Mouse (Mus musculus) Muller cell, postnatal 12 days (primary cell): ENCODE data around the gene Adpgk.

Experiments used
- DNase-seq: peaks from one replicate; pipeline ENCODE4 v3.0.0-alpha.2; 2015; ENCODE audit errors: inconsistent ontology term

The Adpgk gene

GRCm38 (mm10) chr9:59290957-59291687 lies at the start of gene Adpgk:
TSS of gene Adpgk (plus strand) at chr9:59291558.
- DNase-seq: peak; percentile 98

GRCm38 (mm10) chr9:59245181-59245580 lies 46.2 kb upstream of the Adpgk start:
- DNase-seq: peak; percentile 16

GRCm38 (mm10) chr9:59246456-59247029 lies 44.8 kb upstream of the Adpgk start:
- no peak for DNase-seq

- no peak for DNase-seq
Measured at GRCm38 (mm10) chr9:59249359-59249758, 42.0 kb upstream of the Adpgk start.

DNA sequence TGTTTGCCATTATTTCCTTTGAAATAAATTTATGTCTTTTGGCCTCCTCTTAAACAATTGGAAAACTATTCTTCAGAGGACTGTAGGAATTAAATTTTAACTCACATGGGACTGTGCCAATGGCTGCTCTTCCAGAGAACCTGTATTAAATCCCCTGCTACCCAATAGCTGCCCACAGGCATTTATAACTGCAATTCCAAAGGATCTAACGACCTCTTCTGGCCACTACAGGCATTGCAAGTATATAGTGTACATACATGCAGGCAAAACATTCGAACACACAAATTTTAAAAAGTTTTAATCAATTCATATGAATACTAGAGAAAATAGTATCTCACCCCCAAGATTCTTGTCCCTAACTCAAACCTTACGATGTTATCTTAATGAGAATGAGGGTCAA lies 41.1 kb upstream of the Adpgk start:
- DNase-seq: no peak

DNA sequence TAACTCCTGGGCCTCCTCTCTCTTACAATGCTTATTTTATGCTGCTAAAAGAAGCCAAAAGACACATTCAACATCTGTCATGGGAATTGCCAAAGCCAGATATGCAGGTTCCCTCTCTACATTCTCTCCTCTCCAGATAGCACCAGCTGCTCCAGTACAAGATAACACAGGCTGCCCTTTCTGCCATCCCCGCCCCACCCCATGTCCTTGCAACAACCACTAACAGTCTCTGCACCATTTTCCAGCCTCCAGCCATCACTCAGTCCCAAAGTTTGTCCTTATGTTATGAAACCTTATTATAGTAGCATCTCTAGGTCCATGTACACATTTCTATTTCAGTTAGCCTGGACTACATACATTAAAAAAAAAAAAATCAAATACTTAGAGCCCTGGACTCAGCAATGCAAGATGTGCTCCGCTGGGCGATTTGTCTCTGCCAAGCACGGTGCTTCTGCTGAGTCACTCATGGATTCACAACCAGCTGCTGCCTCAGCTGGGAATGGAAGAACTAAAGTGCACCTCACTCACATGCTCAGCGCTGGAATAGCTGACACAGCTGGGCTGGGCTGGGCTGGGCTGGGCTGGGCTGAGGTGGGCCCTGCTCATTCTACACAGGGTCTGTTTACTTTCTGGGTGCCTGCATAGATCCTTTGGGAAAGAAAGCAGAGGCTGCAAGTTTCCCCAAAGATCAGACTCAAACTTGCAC lies 36.5 kb upstream of the Adpgk start:
- no peak for DNase-seq

DNA sequence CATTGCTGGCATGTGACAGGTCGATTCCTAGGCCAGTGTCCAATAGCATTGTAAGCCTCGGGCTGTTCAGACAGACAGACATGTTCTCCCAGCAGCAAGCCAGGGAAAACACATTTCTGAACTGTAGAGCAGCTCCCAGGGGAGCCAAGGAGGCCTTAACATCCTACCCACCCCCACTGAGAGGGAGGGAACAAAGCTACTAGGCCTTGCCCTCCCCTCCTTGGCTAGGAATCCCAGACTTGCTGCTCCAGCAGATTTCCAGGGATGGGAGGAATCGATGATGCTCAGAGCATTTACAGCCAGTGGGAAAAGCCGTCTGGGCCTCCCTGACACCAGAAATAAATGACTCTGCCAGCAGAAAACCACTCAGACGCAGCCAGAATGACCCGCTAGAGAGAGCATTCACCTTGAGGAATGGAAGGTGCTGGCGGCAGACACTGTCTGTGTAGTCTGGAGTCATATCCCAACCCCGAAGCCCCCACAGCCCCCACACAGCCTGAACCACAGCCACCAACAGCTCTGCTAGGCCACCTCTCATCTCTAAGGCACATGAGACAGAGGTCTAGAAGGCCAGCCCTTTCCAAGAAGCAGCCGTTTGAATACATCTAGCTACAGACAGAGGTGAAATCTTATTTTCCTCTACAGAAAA lies 31.4 kb upstream of the Adpgk start:
- DNase-seq: no peak

GRCm38 (mm10) chr9:59266332-59266731 lies 25.0 kb upstream of the Adpgk start:
- no peak for DNase-seq

- DNase-seq: peak; percentile 69
Measured at GRCm38 (mm10) chr9:59269728-59270127, 21.6 kb upstream of the Adpgk start.

DNA sequence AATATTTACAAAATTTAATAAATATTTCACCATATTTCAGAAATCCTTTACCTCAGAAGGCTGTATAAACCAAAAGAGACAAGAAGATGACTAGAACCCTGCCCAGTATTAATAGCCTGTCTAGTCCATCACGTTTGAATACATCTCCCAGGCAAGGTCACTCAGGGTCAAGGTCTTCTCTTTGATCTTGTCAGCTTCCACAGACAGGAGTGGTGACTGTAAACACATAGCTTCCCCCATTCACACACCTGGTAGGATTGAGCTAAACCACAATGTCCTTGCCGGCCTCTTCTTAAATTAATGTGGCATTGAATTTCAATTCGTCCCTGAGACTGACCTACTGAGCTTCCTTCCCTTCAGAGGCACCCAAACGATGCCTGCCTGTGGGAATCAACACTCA lies 20.3 kb upstream of the Adpgk start:
- no peak for DNase-seq

GRCm38 (mm10) chr9:59271711-59272110 lies 19.6 kb upstream of the Adpgk start:
- no peak for DNase-seq

- DNase-seq: no peak
Measured at GRCm38 (mm10) chr9:59273199-59273598, 18.2 kb upstream of the Adpgk start.

- DNase-seq: no peak
Measured at GRCm38 (mm10) chr9:59274846-59275455, 16.4 kb upstream of the Adpgk start.

- DNase-seq: no peak
Measured at GRCm38 (mm10) chr9:59278199-59278598, 13.2 kb upstream of the Adpgk start.

GRCm38 (mm10) chr9:59278694-59279093 lies 12.7 kb upstream of the Adpgk start:
- no peak for DNase-seq

GRCm38 (mm10) chr9:59280888-59281287 lies 10.5 kb upstream of the Adpgk start:
- no peak for DNase-seq

GRCm38 (mm10) chr9:59281871-59282682 lies 9.3 kb upstream of the Adpgk start:
- DNase-seq: peak; percentile 71

DNA sequence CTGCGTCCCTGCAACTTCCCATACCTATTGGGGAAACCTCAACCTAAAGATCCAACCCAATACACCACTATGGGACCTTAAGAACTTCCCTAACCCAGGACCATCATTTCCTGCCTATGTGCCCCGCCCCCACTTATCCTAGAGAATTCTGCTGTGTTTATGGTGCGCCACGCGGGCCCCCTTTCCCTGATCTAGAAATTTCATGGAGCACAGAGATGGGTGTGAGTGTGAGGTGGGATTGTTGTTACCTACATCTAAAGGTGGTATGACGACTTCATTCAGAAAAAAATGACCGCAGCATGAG lies 8.7 kb upstream of the Adpgk start:
- no peak for DNase-seq

DNA sequence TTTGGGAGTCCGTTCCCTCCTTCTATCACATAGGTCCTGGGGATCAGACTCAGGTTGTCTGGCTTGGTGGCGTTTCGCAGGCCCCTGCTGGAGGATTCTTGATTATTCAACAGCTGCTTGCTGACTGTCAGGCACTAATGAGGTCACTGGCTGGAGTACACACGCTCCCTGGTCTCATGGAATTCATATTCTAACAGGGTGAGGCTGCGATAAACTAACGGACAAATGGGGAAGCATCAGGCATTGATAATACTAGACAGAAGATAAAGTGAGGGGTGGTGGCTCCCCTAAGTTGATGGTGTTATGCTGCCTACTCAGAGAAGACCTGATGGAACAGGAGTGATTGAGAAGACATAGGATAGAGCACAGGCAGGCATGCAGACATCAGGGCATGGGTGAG lies 5.7 kb upstream of the Adpgk start:
- no peak for DNase-seq

DNA sequence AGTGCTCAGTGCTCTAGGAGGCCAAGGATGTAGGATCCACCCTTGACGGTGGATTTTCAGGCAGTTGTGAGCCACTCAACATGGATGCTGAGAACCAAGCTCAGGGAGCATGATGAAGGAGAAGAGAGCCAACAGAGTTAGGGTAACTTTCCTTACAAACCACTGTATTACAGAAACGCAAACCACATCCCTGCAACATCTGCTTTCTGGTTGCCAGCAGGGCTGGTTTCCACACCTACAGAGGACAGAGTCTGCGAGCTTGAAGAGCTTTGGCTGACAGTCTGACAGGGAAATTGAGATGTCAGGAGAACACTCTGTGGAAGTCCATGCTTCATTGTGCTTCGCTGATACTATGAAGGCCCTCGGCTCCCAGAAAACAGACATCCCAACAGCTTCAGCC lies 3.3 kb upstream of the Adpgk start:
- no peak for DNase-seq

DNA sequence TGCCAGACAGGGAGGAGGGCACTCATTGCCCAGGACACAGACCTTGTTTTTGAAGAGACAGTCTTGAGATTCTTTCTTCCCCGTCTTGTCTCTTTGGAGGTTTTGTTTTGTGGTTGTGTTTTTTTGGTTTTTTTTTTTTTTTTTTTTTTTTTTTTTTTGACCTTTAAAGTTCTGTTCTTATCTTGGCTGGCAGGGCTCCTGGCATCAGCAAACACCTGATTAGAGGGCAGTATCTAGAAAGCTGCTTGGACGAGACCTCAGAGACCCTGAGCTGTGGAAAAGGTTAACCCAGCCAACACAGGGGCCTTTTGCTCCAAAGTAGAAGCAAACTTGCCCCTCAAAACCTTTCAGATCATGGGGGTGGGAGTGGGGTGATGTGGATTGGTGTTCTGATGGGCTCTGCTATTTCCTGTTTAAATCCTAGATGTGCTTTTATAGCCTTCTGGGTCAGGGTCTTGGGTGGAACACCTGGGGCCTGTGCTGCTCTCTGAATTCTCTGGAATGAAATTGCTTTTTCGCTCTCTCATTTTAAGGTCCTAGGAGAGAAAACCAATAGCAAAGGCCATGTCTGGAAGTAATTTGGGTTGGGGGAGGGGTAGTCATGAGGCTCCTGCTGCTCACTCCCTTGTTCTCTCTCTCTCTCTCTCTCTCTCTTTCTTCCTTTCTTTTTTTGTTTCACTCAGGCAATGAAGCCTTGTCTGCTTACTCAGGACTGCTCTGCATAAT lies 2.5 kb upstream of the Adpgk start:
- DNase-seq: no peak
